Mouse (Mus musculus): ENCODE results near the gene Abcc8. TPM values are rescaled to one million over a fixed set of nuclear protein-coding genes. Genes with fewer than 3 reads are reported as not detected.

Abcc8 gene
- total RNA-seq, 2 experiments from 2014 or later = 53.4 to 61.5 TPM

DNA sequence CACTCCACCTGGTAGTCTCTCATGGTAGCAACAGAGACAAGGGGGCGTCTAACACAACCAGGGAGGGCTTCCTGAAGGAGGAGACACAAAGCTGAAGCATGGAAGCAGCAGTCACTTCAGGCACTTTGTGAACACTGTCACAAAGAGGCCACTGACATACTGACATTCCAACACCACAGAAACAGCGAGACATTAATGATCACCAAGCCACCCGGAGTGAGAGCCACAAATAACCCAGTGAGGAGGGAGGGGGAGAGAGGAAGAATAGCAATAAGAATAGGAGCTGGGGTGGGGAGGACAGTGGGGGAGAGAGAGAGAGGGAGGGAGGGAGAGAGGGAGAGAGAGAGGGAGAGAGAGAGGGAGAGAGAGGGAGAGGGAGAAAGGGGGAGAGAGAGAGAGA is 18.2 kb downstream of the Abcc8 start:
- intact Hi-C loops (cut with DNase I) = no loop called here
- no peak for DNase-seq

DNA sequence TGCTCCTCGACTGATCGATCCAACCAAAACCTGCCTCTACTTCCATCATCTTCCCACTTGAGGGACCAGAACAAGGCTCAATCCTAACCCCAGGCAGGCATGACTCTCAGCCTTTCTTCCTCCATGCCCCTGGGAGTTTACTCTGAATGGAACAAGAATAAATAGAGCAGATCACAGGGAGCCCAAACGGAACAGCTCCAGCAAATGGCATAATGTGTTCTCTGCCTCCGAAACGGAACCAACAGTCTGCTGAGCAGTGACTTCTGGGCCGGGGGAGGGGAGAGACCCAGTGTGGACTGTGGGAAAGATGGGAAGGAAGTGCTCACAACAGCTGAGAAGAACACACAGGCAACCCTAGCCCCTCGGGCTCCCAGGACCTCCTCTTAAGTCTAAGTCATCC is 22.1 kb downstream of the Abcc8 start:
- intact Hi-C loops (cut with DNase I) = no loop called here

DNA sequence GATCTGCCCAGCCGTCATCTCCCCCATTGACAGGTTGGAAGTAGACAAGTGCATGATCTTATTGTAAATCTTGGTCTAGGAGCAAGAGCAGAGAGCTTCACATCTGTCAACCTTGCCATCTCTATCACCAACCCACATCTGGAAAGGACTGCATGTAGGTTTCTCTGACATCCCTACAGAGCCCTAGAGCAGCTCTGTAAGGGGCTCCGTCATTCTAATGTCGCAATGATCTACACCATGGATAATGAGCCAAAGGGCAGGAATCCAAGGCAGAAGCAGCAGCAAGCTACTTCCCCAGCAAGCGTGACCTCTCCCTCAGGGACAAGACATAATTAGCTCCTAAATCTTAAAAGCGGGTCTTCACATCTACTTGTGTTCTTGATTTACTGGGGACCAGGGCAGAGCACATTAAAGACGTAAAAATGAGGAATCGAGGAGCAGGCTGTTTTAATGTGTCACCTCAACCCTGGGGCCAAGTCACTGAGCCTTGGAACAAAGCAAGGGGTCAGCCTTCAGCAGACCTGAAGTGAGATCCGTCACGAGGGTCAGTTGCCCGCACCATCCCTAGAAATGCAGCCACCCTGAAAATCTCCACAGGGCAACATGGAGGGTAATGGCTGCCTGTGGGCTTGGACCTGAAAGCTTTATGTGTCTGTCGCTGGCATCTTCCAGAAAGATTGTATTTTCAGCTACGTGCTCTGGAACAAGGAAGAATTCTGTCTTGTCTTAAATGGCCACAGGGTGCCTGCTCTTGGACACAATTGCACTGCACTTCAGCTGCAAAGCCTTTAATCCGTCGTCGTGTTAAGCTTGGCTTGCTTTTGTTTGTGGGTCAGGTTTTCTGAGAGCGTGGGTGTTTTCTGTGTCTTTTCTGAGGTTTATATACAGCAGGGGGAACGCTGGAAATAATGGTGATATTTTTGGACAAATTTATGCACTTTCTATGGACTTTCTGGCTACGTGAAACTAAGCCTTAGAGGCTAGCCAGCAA is 25.0 kb downstream of the Abcc8 start:
- DNase-seq = no peak
- intact Hi-C loops (cut with DNase I) = no loop called here

More for the DNA sequence above, 22.1 kb downstream of the Abcc8 start:
- DNase-seq = no peak

DNA sequence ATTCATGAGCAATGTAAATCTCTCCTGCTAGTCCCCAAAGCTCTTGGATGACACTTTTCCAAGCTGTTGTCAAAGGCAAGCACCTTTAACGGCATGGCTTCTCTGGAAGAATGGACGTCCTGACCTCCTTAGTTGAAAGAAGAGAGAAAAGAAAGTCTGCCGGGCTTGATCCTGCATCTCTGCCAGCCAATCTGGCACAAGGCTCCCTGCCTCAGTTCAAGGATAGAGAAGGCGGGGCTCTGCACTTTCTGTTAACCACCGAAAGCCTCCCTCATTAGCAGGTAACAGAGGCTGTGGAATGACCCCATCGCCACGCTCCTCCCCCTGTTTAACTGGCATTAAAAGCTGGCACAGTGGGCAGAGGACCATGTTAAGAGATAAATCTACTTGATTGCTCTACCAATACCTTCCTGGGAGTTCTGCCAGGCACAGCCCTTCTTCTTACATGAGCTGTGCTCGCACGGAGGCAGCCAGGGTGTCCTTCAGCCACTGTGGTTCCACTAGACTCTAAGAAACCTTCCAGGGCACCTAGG is 26.9 kb downstream of the Abcc8 start:
- peak in 1 of 2 experiments; percentile 26 for DNase-seq
- intact Hi-C loops (cut with DNase I) = no loop called here

DNA sequence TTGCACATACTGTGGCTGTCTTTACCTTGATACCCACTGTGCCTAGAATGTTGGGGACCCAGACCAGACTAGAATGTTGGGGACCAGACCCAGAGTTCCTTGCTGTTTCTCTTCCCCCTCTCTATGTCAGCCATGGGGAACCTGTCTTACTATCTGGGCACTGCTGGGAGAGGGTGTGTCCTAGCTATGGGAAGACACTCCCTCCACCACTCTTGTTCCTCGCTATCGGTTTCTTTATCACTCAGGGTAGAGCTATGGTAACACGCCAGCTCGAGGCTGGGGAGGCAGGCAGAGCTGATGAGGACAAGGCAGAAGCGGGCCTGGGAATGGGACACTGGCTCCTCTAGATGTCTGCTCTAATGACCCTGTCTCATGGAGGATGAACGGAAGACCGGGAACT is 32.4 kb downstream of the Abcc8 start:
- DNase-seq = no peak
- intact Hi-C loops (cut with DNase I) = no loop called here

DNA sequence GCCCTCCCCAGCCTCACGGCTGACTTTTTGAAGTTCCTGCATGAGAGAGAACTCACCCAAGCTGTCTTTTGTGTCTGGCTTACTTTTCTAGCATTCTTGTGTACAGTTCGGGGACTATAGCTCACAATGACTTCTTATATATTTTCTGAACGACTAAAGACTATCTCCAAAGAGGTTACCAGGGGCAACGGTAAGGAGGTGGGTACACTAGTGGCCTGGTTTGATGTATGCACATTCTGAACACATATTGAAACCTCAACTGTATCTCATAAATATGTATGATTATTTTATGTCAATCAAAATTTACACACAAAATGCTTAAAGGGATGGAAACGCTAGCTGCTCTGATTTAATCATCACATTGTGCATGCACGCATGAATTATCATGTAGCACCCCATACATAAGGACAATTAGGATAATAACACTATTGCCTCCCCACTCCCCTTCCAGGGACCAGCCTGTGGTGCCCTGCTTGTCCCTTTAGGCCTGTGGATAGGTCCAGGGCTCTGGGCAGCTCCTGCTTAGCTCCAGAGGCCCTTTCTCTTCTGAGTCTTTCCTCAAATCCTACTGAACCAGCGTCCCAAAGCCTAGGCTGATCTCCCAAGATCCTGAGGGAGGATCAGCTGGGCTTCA is 33.0 kb downstream of the Abcc8 start:
- no peak for DNase-seq
- intact Hi-C loops (cut with DNase I) = no loop called here

DNA sequence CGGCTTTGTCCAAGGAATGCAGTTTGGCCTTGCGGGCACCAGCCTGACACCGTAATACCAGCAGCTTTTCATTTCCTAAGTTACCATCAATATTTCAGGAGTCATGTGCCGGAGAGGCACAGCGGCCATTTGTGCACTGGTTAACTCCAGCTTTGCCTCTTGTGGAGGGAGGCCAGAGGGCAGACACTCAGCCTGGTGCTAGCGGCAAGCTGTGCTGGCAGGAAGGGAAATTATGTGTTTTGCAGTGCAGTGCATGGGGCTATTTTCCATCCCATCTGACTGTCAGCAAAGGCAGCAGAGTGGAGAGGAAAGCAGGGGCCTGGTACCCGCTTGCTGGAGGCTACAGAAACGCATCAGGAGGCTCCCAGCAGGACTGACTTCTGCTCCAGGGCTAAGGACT is 35.8 kb downstream of the Abcc8 start:
- intact Hi-C loops (cut with DNase I) = no loop called here
- no peak for DNase-seq

DNA sequence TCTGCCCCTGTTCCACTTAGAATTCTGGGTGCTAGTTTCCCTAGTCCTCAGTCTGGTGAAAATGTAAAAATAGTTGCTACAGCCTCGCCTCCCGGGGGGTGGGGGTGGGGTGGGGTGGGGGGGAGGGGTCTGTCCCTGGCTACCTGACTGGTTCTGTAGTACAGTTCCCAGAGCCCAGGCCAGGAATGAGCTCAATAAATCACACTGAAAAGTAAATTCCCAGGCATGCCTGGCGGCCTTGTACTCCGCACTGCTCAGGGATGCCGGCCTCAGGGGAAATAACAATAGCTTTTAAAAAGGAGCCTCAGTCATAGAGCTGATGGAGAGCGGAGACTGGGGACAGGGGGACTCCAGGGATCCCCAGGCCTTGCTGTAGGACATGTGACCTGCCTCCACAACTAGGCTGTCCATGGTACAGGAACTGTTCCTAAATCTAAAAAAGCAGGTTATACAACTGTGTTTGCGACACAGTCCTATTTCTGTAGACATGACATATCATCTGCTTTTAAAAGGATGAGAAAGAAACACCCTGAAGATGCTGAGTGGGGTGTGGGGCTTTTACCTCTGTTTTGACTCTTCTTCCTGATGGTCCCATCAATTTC is 41.4 kb downstream of the Abcc8 start:
- DNase-seq = no peak
- intact Hi-C loops (cut with DNase I) = no loop called here

DNA sequence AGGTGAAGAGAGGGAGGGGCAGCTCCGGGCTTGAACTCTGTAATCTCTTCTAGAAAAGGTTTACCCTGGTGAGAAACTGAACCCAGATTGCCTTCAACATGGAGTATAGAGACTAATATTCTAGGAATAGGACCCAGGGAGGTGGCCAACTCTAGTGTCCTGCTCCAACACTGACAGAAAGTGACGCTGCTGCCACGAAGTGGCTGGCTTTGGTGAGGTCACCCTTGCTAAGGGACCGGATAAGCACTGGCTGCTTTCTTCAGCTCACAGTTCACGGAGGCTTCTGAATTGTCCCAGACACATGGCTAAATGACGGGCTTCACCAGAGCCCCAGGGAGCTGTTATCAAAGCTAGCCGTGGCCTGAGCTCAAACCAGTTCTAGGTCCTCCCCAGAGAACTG is 46.0 kb downstream of the Abcc8 start:
- DNase-seq = peak; percentile 24 to 50

DNA sequence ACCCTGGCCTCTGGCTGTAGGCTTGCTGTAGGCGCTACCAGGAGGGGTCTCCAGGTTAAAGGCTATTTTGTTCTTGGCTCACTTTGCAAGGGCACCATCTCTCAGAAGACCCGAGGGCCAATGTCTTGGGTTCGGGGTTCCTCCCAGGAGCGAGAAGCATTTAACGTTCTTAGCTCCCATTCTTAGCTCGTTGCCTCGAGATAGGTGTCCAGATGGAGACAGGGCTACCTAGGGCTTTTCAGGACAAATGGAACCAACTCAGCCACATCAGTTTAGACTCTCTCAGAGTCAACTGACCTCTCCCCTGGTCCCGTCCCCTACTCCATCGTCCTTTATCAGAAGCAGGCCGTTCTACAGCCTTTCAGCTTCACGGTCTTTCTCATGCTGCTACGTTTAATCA is 47.6 kb downstream of the Abcc8 start:
- DNase-seq = no peak
- intact Hi-C loops (cut with DNase I) = no loop called here

More for the DNA sequence above, 46.0 kb downstream of the Abcc8 start:
- intact Hi-C loops (cut with DNase I) = no loop called here

DNA sequence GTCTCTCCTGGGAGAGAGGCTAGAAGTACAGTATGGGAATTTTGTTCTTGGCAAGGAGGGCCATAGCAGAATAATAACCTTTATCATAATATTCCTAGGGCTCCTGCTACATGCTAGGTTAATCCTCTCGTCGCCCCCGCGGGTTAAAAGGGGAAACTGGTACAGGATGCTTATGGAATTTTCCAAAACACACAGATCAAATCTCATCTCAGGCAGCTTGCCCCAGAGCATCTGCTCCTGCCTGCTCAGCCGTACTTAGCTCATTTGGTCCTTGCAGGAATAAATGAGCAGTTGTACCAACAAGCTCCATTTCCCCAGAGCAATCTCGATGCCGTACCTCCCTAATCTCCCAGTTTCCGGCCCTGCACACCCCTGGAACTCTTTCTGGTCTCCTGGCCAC is 48.0 kb downstream of the Abcc8 start:
- no peak for DNase-seq
- intact Hi-C loops (cut with DNase I) = no loop called here

DNA sequence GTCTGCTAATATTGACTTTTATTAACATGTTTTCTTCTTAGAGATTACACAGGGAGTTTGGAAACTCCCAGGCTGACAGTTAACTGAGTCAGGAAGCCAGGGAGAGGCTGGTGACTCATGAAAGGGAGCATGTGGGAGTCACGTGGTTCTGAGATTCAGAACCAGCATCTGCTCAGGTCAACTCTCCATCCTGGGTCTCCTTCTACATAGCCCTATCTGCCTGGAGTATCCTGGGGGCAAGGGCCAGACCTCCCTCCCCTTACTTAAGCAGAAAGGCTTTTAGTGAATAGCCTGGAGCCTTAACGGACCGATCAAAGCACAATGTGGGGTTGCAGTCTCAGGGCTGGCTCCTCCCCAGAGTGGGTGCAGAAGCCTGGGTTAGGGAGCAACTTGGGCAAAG is 48.6 kb downstream of the Abcc8 start:
- intact Hi-C loops (cut with DNase I) = no loop called here
- no peak for DNase-seq

DNA sequence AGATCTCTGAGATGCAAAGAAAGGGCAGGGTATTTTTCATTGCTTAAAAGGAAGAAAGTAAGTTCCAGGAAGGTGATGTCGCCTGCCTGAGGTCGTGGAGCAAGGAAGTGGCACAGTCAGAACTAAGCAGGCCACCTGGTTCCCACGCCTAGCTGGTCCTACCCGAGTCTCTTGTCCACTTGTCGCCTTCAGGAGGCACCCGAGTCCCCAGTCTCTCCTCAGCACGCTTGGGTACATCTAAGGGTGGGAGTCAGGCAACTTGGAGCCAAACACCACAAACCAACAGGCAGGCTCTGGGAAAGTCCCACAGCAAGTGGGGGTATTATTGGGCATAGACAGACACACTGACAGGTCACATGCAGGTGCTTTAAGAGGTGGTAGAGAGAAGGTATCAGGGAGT is 49.1 kb downstream of the Abcc8 start:
- intact Hi-C loops (cut with DNase I) = no loop called here
- DNase-seq = no peak

DNA sequence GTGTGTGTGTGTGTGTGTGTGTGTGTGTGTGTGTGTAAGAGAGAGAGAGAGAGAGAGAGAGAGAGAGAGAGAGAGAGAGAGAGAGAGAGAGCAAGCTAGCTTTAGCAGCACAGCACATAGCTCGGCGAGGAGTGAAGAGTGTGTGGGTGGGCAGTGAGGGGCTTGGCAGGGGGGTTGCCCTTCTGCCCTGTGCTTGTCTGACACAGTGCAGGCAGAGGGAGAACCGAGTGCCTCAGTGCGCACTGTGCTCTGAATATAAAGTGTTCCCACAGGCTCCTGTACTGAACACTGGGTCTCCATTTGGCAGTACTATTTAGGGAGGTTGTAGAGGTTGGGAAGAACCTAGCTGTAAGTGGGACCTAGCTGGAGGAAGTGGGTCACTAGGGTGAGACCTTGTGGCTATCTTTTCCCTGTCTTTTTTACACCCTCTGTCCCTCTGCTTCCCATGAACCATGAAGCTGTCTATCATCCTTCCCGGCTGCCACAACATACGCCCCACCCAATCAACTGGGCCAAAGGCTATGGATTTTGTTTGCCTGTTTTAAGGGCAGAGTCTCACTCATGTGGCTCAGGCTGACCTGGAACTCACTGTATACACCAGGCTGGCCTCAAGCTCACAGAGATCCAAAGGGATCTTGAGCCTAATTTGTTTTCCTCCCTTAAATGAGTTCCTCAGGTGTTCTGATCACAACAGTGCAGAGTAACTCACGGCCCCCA is 50.2 kb downstream of the Abcc8 start:
- intact Hi-C loops (cut with DNase I) = no loop called here
- DNase-seq = no peak

DNA sequence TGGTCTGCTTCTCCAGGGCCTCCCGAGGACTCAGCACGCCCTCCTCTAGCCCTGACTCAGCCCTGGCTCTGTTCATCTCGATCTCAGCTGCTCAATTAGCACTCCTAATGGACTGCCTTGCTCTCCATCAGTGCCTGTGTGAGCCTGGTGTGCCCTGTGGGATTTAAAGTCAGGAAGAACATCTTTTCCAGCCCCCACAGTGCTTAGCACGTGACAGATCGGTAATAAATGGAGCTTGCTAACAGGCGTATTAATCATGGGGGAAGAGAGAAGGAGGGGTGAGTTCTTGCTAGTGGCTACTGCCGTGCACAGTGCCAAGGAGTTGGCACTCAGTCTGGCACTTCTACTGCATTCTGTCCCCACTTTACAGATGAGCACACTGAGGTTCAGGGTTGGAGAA is 51.6 kb downstream of the Abcc8 start:
- no peak for DNase-seq
- intact Hi-C loops (cut with DNase I) = no loop called here

DNA sequence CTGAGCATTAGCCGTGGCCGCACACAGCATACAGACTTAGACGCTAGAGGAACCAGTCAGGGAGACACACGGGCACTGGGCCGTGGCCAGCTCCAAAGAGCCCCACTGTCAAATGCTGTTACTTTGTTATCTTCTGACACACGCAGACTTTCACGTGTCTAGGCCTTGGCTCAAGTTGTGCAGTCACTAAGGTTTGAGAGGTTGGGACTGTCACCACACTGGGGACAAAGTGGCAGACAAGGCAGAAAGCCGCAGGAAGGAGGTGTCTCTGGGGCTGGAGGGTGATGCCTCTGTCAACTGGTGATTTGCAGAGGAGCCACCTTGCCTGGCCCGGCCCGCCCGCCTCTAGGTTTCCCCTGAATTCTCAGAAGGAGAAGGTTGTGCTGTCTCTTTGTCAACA is 54.5 kb downstream of the Abcc8 start:
- intact Hi-C loops (cut with DNase I) = no loop called here
- no peak for DNase-seq

DNA sequence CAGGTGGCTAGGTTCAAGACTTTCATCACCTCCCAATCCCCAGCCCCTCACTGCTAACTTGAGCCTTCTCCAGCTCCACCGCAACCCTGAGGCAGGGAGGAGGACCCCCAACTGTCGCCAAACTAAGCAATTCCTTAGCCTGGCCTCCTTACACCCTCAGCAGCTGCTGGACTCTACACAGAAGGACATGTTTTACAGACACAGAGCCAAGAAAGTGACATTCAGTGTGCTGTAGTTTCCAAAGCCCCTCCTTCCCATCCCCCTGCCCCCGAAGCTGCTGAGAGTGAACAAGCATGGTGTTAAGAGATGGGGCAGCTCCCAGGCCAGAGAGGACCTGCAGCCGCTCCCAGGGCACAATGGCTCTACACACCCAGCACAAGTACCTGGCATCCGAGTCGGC is 55.4 kb downstream of the Abcc8 start:
- intact Hi-C loops (cut with DNase I) = no loop called here
- no peak for DNase-seq

DNA sequence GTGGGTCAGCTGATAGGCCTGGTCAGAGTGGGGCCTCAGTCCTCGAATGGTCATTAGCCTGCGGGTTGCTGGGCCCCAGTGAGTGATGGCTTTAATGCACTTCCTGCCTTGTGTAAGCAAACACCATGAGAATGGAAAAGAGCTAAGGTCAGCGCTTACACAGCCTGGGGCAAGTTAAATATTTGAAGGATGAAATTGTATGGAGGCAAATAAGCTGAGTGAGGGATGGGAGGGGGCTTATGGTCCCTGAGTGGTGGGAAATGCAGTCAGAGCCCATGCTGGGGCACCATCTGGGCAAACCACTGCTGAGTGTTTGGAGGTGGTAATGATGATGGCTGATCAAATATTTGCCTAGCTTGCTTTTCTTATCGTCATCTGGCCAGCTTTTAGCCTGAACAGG is 56.9 kb downstream of the Abcc8 start:
- intact Hi-C loops (cut with DNase I) = no loop called here

DNA sequence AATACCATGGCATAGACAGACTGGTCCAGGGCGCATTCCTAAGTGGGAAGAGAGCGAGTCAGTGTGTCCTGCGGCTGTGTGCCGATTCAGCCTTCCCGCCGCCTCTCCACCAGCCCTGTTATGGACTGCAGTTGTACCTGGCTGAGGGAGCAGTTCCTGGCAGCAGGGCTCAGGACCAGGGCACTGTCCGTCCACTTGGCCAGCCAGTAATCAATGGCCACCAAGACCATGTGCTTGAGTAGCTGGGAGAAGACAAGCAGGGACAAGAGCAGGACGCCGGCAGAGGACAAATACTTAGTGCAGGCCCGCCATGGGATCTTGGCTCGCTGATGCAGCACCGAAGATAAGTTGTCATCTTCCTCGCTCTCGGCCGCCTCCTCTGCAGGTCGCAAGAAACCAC is 62.8 kb downstream of the Abcc8 start:
- intact Hi-C loops (cut with DNase I) = no loop called here
- no peak for DNase-seq

More for the DNA sequence above, 56.9 kb downstream of the Abcc8 start:
- DNase-seq = no peak

DNA sequence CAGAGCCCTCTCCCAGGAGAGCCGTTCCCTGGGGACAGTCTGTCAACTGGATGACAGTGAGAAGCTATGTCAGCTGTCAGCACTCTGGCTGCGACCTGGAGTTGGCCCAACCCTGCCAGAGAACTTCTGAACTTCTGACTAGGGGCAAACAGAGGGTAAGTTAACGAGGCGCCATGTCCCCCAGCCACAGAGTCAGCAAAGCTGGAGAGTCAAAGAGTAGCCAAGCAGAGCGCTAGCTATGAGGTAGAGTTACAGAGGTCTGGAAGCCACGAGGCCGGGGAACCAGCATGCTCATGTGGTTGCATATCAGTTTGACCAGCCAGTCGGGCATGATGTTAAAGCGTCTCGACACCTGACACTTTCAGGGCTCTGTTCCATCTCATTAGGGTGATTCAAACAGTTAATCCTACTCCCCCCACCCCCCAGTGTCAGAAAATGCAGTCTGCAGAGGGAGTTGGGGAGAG is 63.7 kb downstream of the Abcc8 start:
- DNase-seq = peak; percentile 55 to 73

More for the DNA sequence above, 63.7 kb downstream of the Abcc8 start:
- intact Hi-C loops (cut with DNase I) = no loop called here

Measured in heart, postnatal 14 days (tissue).